Mouse (Mus musculus): ENCODE data around the gene 7420426K07Rik. TPM values are rescaled to one million over a fixed set of nuclear protein-coding genes. Genes with fewer than 3 reads are reported as not detected.

Gene 7420426K07Rik
- polyA plus RNA-seq, 1 experiment: not detected

- no peak for DNase-seq
- Histone ChIP-seq H3K27me3 (ENCODE audit: control insufficient read depth, insufficient read depth, low read length) (no peaks in the 10 kb centered on the region; the same call in 1 of the 2 replicates), H3K4me1 (ENCODE audit: control insufficient read depth, insufficient read depth, low read length) (no peaks in the 10 kb centered on the region), H3K27ac (ENCODE audit: insufficient read depth, low read length) (no peak overlapping the region), H3K4me3 (replicated peaks; ENCODE audit: insufficient read depth, low read depth, low read length) (no peak overlapping the region)
- no peak for TF ChIP-seq POLR2A (IDR thresholded peaks at IDR 0.05; ENCODE audit: borderline replicate concordance, insufficient read depth, low read length)
- 0 out of 2 replicates have a peak, but pooled peaks have one; percentile 11 for TF ChIP-seq CTCF (IDR thresholded peaks at IDR 0.05; ENCODE audit: borderline replicate concordance, insufficient read depth, low read depth, low read length)
- 96% methylated on average over 2 of the region's 2 CpGs for WGBS
Measured at GRCm38 (mm10) chr9:98929496-98929895, 26.6 kb downstream of the 7420426K07Rik start.

- Histone ChIP-seq H3K4me3 (replicated peaks; ENCODE audit: insufficient read depth, low read depth, low read length) (no peak overlapping the region), H3K4me1 (ENCODE audit: control insufficient read depth, insufficient read depth, low read length) (no peaks in the 10 kb centered on the region), H3K27me3 (ENCODE audit: control insufficient read depth, insufficient read depth, low read length) (no peaks in the 10 kb centered on the region; the same call in 1 of the 2 replicates), H3K27ac (ENCODE audit: insufficient read depth, low read length) (no peak overlapping the region)
- no peak for TF ChIP-seq CTCF (IDR thresholded peaks at IDR 0.05; ENCODE audit: borderline replicate concordance, insufficient read depth, low read depth, low read length)
- no peak for TF ChIP-seq POLR2A (IDR thresholded peaks at IDR 0.05; ENCODE audit: borderline replicate concordance, insufficient read depth, low read length)
- WGBS: 38% methylated on average over 6 of the region's 6 CpGs
- no peak for DNase-seq
Measured at GRCm38 (mm10) chr9:98932931-98933330, 30.0 kb downstream of the 7420426K07Rik start.

GRCm38 (mm10) chr9:98935190-98935909 is 32.4 kb downstream of the 7420426K07Rik start:
- H3K27me3 ChIP-seq (ENCODE audit: control insufficient read depth, insufficient read depth, low read length): no peaks in the 10 kb centered on the region; the same call in 1 of the 2 replicates
- no peak overlapping the region for H3K27ac ChIP-seq (ENCODE audit: insufficient read depth, low read length)
- no peak overlapping the region for H3K4me3 ChIP-seq (replicated peaks; ENCODE audit: insufficient read depth, low read depth, low read length)
- 20% methylated on average over 16 of the region's 16 CpGs for WGBS
- no peak for DNase-seq
- TF ChIP-seq CTCF (IDR thresholded peaks at IDR 0.05; ENCODE audit: borderline replicate concordance, insufficient read depth, low read depth, low read length) (no peak), POLR2A (IDR thresholded peaks at IDR 0.05; ENCODE audit: borderline replicate concordance, insufficient read depth, low read length) (no peak)
- H3K4me1 ChIP-seq (ENCODE audit: control insufficient read depth, insufficient read depth, low read length): no peaks in the 10 kb centered on the region

- DNase-seq: no peak
- Histone ChIP-seq H3K4me3 (replicated peaks; ENCODE audit: insufficient read depth, low read depth, low read length) (no peak overlapping the region), H3K4me1 (ENCODE audit: control insufficient read depth, insufficient read depth, low read length) (no peaks in the 10 kb centered on the region), H3K27ac (ENCODE audit: insufficient read depth, low read length) (no peak overlapping the region), H3K27me3 (ENCODE audit: control insufficient read depth, insufficient read depth, low read length) (no peaks in the 10 kb centered on the region; the same call in 1 of the 2 replicates)
- 16% methylated on average over 2 of the region's 2 CpGs for WGBS
- TF ChIP-seq CTCF (IDR thresholded peaks at IDR 0.05; ENCODE audit: borderline replicate concordance, insufficient read depth, low read depth, low read length) (peak; percentile 22; the same call in 1 of the 2 replicates), POLR2A (IDR thresholded peaks at IDR 0.05; ENCODE audit: borderline replicate concordance, insufficient read depth, low read length) (no peak)
Measured at GRCm38 (mm10) chr9:98939290-98939689, 36.4 kb downstream of the 7420426K07Rik start.

- TF ChIP-seq CTCF (IDR thresholded peaks at IDR 0.05; ENCODE audit: borderline replicate concordance, insufficient read depth, low read depth, low read length): no peak
- no peak for TF ChIP-seq POLR2A (IDR thresholded peaks at IDR 0.05; ENCODE audit: borderline replicate concordance, insufficient read depth, low read length)
- DNase-seq: peak in 1 of 2 experiments; percentile 18
- peaks cover 24% of the 10 kb centered on the region; the same call in 1 of the 2 replicates for H3K27me3 ChIP-seq (ENCODE audit: control insufficient read depth, insufficient read depth, low read length)
- 2% methylated on average over 40 of the region's 40 CpGs for WGBS
- no peak overlapping the region for H3K4me3 ChIP-seq (replicated peaks; ENCODE audit: insufficient read depth, low read depth, low read length)
- H3K27ac ChIP-seq (ENCODE audit: insufficient read depth, low read length): no peak overlapping the region
- H3K4me1 ChIP-seq (ENCODE audit: control insufficient read depth, insufficient read depth, low read length): no peaks in the 10 kb centered on the region
Measured at GRCm38 (mm10) chr9:98952171-98953050, 49.5 kb downstream of the 7420426K07Rik start.

- no peaks in the 10 kb centered on the region for H3K4me1 ChIP-seq (ENCODE audit: control insufficient read depth, insufficient read depth, low read length)
- WGBS: 18% methylated on average over 4 of the region's 4 CpGs
- H3K27ac ChIP-seq (ENCODE audit: insufficient read depth, low read length): no peak overlapping the region
- TF ChIP-seq CTCF (IDR thresholded peaks at IDR 0.05; ENCODE audit: borderline replicate concordance, insufficient read depth, low read depth, low read length): no peak
- TF ChIP-seq POLR2A (IDR thresholded peaks at IDR 0.05; ENCODE audit: borderline replicate concordance, insufficient read depth, low read length): no peak
- DNase-seq: no peak
- H3K27me3 ChIP-seq (ENCODE audit: control insufficient read depth, insufficient read depth, low read length): peaks cover 30% of the 10 kb centered on the region; the same call in 1 of the 2 replicates
- no peak overlapping the region for H3K4me3 ChIP-seq (replicated peaks; ENCODE audit: insufficient read depth, low read depth, low read length)
Measured at GRCm38 (mm10) chr9:98953291-98953690, 50.4 kb downstream of the 7420426K07Rik start.

- Histone ChIP-seq H3K27me3 (ENCODE audit: control insufficient read depth, insufficient read depth, low read length) (peaks cover 30% of the 10 kb centered on the region; the same call in 1 of the 2 replicates), H3K27ac (ENCODE audit: insufficient read depth, low read length) (no peak overlapping the region), H3K4me3 (replicated peaks; ENCODE audit: insufficient read depth, low read depth, low read length) (no peak overlapping the region), H3K4me1 (ENCODE audit: control insufficient read depth, insufficient read depth, low read length) (no peaks in the 10 kb centered on the region)
- no peak for TF ChIP-seq POLR2A (IDR thresholded peaks at IDR 0.05; ENCODE audit: borderline replicate concordance, insufficient read depth, low read length)
- TF ChIP-seq CTCF (IDR thresholded peaks at IDR 0.05; ENCODE audit: borderline replicate concordance, insufficient read depth, low read depth, low read length): no peak
- DNase-seq: no peak
- WGBS: 7% methylated on average over 9 of the region's 9 CpGs
Measured at GRCm38 (mm10) chr9:98953830-98954229, 50.9 kb downstream of the 7420426K07Rik start.

Other genes with a start within 250 kb of the 7420426K07Rik start
- not detected in 2 replicates for gene Prr23a1, start 60.6 kb upstream of the 7420426K07Rik start, polyA plus RNA-seq (2012; rRNA removed)
- gene Prr23a2, start 46.6 kb upstream of the 7420426K07Rik start, polyA plus RNA-seq (2012; rRNA removed): not detected in 2 replicates
- not detected in 2 replicates for gene Prr23a3, start 38.4 kb upstream of the 7420426K07Rik start, polyA plus RNA-seq (2012; rRNA removed)
- 0.25 and 0.28 TPM in 2 replicates for gene Foxl2, start 52.2 kb downstream of the 7420426K07Rik start, polyA plus RNA-seq (2012; rRNA removed)
- 37.7 and 37.8 TPM in 2 replicates for gene Faim, start 83.3 kb downstream of the 7420426K07Rik start, polyA plus RNA-seq (2012; rRNA removed)
- gene Gm1123, start 132.6 kb downstream of the 7420426K07Rik start, polyA plus RNA-seq (2012; rRNA removed): 0.07 TPM in 1 of 2 replicates, not detected in the other
- 15.7 and 16.5 TPM in 2 replicates for gene Pik3cb, start 237.5 kb downstream of the 7420426K07Rik start, polyA plus RNA-seq (2012; rRNA removed)

Measured in cerebellum, adult 2 months (tissue).